Mouse (Mus musculus) cerebellum, adult (tissue): ENCODE data around the gene Gm5615.

Experiments
- ATAC-seq: cut with Nextera tagmentation; 2 replicates; pipeline ENCODE4 v1.9.2; 2017; ENCODE audit warnings: mild to moderate bottlenecking, moderate library complexity, mixed read lengths; ENCODE audit not compliant: insufficient number of reproducible peaks, low FRiP score, low TSS enrichment

Gm5615 gene

DNA sequence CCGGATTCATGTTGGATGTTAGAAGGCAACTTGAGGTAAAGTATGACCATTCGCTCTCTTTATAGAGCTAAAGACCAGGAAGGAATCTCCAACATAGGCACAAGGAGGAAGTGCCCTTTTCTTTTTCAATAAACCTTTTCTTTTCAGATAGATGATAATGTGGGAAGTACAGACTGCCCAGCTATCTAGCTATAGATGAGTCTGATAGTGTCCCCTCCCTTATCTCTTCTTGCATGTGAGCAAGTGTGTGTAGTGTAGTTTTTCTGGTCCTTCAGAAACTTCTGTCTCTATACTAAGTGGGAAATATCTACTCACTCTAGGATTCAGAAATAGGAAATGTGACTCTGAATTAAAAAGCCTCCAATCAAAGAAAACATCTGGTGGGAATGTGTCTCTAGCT lies at the start of gene Gm5615:
Gene Gm5615 (minus strand): TSS at position 101 of the 400 bp plus-strand sequence.
- no peak for ATAC-seq

DNA sequence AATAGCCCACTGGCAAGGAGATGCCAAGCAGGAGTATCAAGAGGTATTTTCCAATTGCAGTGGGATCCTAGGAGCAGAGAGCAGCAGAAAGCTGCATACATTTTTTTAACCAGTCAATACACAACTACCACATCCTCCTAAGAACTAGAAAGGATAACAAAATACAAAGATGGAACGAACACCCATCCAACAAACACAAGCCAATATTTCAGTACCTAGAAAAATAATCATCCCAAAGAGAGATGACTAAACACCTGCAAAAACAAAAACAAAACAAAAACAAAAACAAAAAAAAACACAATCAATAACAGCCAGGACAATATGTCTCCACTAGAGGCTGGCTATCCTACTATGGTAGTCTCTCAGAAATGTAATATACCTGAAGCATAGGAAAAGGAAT lies 40.8 kb upstream of the Gm5615 start, which contains the start of gene Gm17689:
Gene Gm17689 (minus strand): TSS at position 101 of the 400 bp plus-strand sequence.
- no peak for ATAC-seq

DNA sequence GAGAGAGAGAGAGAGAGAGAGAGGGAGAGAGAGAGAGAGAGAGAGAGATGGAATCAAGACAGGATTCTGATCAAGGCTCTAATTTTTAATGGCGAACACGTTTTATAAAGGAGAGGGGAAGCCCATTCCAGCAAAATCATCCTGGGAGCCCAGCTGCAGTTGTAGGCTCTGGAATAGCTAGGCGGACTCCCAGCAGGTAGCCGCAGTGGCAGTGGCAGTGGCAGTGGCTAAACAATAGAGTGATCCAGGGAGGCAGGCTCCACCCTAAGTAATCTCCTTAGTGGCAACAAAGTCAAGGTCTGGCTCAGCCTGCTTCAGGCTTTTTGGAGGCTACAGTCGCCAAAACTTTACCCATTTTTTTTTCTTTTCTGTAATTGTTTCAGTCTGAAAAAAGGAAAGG lies 37.6 kb downstream of the Gm5615 start:
- no peak for ATAC-seq

DNA sequence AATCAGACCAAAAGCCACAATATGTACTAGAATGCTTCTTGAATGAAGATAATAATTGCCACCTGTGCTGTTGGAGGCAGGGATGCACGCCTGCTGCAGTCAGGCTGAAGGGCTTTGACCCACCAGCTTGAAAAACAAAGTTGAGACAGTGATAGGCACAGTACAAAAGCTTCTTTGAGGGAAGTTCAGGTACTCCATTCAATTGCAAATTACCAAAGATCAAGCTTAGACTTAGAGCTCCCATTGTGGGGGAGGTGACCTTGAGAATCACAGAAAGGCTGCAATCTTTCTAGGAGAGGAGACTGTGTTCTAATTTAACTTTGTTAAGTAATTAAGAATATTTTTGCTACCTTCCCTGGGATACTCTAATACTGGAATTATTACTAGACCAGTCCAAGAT lies 45.9 kb downstream of the Gm5615 start:
- no peak for ATAC-seq

DNA sequence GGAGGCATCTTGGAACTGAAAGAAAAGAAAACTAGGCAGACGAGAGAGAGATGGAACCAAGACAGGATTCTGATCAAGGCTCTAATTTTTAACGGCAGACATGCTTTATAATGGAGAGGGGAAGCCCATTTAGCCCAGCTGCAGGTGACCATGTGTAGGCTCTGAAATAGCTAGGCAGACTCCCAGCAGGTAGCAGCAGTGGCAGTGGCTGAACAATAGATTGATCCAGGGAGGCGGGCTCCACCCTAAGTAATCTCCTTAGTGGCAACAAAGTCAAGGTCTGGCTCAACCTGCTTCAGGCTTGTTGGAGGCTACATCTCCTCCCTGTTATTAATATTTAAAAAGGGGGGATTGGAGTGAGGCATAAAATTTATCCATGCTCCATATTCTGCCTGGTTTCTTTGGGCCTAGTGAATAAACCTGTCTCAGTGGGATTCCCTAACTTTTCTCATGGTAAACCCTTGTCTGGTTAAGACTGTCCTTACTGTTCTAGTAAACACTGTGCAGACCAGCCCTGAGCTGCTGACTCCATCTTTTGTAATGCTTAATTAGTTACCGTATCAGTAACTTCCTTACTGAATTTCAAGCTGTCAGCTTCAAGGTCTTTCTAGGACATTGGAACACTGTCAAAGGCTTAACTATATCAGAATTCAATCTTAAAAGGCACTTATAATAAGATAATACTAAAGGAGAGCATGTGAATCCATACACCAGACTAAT lies 47.1 kb downstream of the Gm5615 start:
- no peak for ATAC-seq
